Mouse (Mus musculus): ENCODE results near the gene Nfix. TPM values are rescaled to one million over a fixed set of nuclear protein-coding genes. Genes with fewer than 3 reads are reported as not detected.

Gene Nfix
- polyA plus RNA-seq, 1 experiment, result 35.3 TPM

DNA sequence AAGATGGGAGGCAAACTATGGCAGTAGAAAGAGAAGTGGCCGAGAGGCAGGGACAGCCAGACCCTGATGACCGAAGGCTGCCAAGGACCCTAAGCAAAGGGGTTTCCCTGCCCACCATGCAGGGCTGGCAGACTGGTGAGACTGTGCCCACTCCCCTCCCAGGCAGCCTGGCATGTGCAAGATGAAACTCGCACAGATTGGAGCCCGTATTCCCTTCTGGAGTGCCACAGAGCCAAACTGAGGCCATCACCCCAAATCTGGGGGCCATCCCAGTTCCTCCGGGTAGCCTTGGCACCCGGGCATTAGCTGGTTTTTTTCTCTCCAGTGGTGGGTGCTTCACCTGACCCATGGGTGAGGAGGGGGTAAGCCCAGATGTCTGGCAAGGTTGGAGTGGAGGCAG lies 2.2 kb downstream of the Nfix start:
- DNase-seq (ENCODE audit: low read depth), result no peak

DNA sequence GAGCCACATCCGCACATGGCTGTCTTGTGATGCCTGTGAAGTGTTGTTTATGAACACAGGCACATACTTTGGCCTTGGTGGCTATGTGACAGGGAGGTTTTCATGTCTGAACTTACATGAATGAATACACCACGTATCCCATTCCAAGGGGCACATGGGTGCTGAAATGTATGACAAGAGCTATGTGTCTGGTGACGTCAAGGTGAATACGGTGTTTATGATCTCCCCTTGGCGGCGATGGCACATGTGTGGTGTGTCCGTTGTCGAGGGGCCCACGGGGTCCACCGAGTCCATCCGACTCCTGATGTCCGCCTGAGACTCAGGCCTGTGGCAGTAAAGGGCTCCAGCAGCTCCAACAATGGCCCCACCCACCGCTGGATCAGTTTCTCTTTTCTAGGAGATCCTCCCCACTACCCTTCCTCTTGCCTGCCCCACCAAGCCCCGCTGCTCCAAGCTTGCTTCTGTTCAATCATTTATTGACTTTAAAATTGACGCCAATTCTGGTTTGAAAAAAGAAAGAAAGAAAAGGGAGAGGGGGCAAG lies 2.8 kb downstream of the Nfix start:
- no peak for DNase-seq (ENCODE audit: low read depth)

DNA sequence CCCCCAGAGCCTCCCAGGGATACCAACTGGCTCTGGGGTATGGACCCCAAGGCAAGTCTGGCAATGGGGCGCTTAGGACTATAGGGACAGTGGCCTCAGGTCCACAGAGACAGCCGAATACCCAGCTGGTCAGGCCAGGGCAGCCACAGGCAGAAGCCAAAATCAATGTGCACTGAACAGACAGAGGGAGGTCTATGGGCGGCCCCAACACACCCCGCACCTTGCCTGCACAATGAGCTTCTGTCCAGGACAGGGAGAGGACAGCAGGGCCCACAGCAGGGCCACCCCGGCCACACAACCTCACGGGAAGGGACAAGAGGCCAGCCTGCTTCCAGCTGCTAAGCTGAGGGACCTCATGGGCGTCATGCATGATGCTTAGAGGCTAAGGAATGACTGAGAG lies 5.7 kb downstream of the Nfix start:
- no peak for DNase-seq (ENCODE audit: low read depth)

DNA sequence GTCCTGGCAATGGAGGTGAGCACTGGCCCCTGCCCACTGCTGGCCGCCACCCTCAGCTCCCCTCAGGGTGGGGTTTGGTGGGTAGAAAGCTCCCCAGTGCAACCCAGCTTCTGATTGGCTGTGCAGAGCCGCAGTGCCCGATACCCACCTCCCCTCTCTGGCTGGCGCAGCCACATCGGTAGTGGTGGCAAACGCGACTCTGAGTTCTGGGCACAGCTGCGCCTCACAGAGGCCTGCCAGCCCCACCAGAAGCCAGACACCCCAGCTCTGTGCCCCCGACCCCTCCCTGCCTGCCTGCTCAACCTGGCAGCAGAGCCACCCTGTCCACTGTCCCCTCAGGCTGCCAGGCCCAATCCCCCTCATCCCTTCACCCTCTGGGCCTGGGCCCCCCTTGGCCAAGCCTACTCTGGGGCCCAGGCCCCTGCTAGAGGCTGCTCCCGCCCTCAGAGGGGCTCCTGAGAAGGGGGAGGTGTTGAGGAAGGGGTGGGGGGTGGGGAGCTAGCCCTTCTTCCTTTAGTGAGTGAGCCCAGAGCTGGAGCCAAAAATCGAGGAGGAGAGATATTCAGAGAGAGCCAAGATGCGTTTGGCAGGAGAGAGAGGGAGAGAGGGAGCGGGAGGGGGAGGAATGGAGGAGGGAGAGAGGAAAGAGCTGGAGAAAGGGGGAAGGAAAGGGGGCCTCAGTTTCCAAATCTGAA lies 6.2 kb downstream of the Nfix start:
- no peak for DNase-seq (ENCODE audit: low read depth)

GRCm38 (mm10) chr8:84793134-84793533 lies 7.0 kb downstream of the Nfix start:
- no peak for DNase-seq (ENCODE audit: low read depth)

DNA sequence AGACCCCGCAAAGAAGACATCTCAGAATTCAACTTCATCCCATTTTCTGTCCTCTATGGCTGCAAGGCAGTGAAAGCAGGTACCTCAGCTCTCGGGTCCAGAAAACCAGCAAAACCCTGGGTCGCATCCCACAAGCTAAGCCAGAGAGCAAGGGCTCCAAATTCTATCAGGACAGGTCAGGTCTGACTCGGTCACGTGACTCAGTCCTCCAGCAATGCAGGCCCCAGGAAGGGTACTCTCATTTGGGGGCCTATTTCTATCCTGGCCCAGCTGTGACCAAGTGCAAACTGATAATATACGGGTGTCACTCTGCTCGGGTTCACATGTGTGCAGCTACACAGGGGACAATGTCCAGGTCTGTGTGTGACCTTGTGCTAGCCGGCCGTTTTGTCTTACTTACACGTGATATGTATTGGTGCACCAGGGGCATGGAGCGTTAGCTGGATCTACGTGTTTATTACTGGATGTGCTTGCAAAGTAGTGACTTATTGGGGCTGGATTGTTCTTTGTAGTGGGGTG lies 7.7 kb downstream of the Nfix start:
- no peak for DNase-seq (ENCODE audit: low read depth)

GRCm38 (mm10) chr8:84790537-84790936 lies 9.6 kb downstream of the Nfix start:
- DNase-seq (ENCODE audit: low read depth), result no peak

GRCm38 (mm10) chr8:84789855-84790486 lies 10.2 kb downstream of the Nfix start:
- no peak for DNase-seq (ENCODE audit: low read depth)

DNA sequence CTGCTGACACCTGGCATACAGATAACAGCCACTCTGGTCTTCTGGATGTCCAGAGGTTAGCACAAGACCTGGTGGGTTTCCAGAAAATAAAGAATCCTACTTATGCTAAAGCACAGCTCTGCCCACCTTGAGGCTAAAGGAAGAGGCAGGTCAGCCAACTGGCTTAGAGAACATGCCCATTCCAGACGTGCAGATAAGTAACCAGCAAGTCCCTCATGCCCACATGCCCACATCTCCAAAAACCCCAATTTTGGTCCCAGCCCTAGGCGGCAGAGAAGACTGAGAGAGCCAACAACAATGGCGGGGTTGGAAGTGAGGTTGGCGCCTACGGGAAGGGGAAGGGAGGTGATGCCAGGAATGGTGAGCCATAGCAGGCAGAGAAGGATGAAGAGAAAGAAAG lies 10.8 kb downstream of the Nfix start:
- DNase-seq (ENCODE audit: low read depth), result no peak

GRCm38 (mm10) chr8:84788896-84789295 lies 11.2 kb downstream of the Nfix start:
- no peak for DNase-seq (ENCODE audit: low read depth)

DNA sequence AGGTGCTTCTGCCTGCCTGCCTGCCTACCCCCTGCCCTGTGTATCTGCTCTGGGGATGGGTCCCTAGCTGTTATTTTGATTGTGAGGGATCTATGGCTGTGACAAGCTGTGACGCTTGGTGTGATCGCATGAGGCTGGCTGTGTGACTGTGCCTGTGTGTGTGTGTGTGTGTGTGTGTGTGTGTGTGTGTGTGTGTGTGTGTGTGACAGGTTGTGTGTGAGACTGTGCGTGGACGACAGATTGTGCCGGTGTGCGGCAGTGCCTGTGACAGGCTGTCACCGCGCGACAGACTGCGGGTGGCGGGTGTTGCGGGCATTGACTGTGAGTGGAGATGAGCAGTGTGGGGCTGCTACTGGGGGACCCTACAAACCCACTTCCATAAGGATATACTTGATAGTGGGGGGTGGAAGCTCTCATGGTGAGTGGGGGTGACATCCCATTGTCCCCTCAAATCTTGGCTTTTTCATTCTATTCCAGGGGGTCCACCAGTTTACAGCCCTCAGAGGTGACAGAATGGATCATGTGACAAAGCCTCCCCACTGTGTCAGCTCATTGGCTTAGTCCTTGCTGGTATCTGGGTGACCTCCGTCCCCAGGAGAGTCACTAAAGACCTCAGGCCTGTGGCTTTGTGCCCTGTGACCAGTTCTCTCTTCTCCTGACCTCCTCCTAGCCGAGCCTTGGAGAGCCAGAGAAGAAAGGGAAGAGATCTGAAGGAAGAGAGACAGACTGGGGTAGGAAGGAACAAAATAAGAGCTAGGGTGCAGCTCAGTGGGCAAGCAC lies 12.4 kb downstream of the Nfix start:
- DNase-seq (ENCODE audit: low read depth), result no peak

DNA sequence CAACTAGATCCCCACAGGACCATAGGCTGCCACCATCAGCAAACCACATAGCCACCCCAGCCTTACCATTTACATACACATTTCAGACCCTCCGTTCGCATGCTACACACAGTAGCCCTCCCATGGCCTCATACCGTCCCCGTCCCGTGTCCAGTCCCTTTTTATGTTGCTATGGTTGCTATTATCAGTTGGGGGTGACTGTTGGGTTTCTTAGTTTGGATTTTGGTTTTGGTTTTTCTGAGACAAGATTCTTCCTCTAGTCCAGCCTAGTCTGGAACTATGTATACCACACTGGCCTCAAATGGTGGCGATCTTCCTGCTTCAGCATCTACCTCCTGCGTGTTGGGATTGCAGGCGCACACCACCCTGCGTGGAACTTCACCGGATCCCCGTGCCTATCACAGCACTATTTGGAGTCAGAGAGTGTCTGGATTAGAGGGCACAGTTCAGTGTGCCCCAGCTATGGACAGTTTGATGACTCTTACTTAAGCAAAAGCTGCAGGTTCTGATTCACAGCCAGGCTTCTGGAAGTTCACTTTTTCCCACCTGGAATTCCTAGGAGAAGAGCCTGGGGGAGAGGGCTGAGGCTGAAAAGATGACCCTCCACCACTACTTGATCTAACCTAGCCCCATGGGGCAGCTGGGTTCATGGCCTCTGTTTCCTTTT lies 13.2 kb downstream of the Nfix start:
- no peak for DNase-seq (ENCODE audit: low read depth)

DNA sequence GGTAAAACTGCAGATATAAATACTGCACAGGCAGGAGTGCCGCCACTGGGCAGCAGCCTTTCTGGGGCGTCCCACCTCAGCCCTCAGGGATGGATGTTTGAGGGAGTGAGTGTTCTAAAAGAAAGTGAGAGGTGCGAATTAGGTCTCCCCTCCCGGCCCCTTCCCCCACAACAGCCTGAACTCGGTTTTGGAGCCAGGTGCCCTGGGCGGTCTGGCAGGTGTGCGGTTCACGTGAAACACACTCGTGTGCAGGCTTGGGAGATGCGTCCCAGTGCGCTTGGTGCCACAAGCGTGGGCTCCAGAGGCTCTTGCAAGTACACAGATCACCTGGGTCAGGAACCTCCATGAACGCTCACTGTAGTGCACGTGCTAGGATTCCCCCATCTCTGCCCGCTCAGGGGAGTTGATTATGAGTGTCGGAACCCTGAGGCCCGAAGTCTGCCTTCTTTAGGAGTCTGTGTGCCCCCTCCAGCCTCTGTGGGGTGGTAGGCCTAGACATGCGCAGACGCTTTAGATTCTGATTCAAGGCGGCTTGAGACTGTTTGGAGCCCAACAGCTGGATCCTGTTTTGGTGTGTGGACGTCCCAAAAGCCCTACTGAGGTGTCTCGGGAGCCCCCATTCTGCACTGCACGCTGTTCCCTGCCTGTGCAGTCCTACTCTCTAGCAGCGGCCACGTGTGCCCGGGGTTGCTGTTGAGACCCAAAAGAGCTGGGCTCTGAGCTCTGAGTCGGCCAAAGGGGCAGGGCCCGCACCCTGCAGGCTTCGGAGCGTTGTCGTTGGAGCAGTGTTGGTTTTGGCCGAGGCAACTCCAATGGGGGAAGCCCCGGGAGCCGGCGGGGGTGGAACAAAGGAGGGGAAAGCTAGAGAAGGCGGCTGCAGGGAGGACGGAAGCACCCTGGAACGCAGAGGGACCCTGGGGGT lies 14.1 kb downstream of the Nfix start:
- DNase-seq (ENCODE audit: low read depth), result no peak

- DNase-seq (ENCODE audit: low read depth), result no peak
Measured at GRCm38 (mm10) chr8:84785506-84785755, 14.7 kb downstream of the Nfix start.

GRCm38 (mm10) chr8:84784681-84785505 lies 15.3 kb downstream of the Nfix start:
- DNase-seq (ENCODE audit: low read depth), result no peak

- no peak for DNase-seq (ENCODE audit: low read depth)
Measured at GRCm38 (mm10) chr8:84783919-84784581, 16.1 kb downstream of the Nfix start.

- no peak for DNase-seq (ENCODE audit: low read depth)
Measured at GRCm38 (mm10) chr8:84783198-84783918, 16.8 kb downstream of the Nfix start.

- no peak for DNase-seq (ENCODE audit: low read depth)
Measured at GRCm38 (mm10) chr8:84782680-84783079, 17.5 kb downstream of the Nfix start.

All from gonadal fat pad, adult 2 months (tissue).